Mouse (Mus musculus) liver, postnatal 0 days (tissue): Measurements from ENCODE around the gene Cacnb4. TPM values are rescaled to one million over a fixed set of nuclear protein-coding genes. Genes with fewer than 3 reads are reported as not detected.

Source experiments
- ATAC-seq: fragments of 200-750 bp; cut with Nextera tagmentation; 2 replicates; pipeline ENCODE4 v1.8.0; 2017; ENCODE audit warnings: mild to moderate bottlenecking, moderate library complexity
- DNase-seq: peaks from one replicate; pipeline ENCODE4 v3.0.0-alpha.2; 2016
- H3K27ac ChIP-seq: fragments of 300-500 bp; sonication (generic); 2 replicates; pipeline ENCODE4 v1.5.1; 2014; ENCODE audit warnings: antibody characterized with exemption, moderate library complexity, mild to moderate bottlenecking, low read depth
- H3K27me3 ChIP-seq: fragments of 300-500 bp; sonication (generic); 2 replicates; pipeline ENCODE4 v1.6.1; 2014; ENCODE audit warnings: low read length, control low read depth, mixed read lengths; ENCODE audit not compliant: insufficient read depth
- H3K36me3 ChIP-seq: fragments of 300-500 bp; sonication (generic); replicated peaks from 2 replicates; pipeline ENCODE4 v1.6.1; 2014; ENCODE audit warnings: mild to moderate bottlenecking, control low read depth, low read length, moderate library complexity, mixed read lengths; ENCODE audit not compliant: insufficient read depth
- H3K4me1 ChIP-seq: fragments of 300-500 bp; sonication (generic); 2 replicates; pipeline ENCODE4 v1.6.1; 2014; ENCODE audit warnings: antibody characterized with exemption, mild to moderate bottlenecking, control low read depth; ENCODE audit not compliant: insufficient read depth
- H3K4me2 ChIP-seq: fragments of 300-500 bp; sonication (generic); 2 replicates; pipeline ENCODE4 v1.6.1; 2014; ENCODE audit warnings: low read depth, mild to moderate bottlenecking, low read length, moderate library complexity, mixed read lengths
- H3K4me3 ChIP-seq: fragments of 300-500 bp; sonication (generic); 2 replicates; pipeline ENCODE4 v1.5.1; 2014; ENCODE audit warnings: low read depth, low read length
- H3K9ac ChIP-seq: fragments of 300-500 bp; sonication (generic); replicated peaks from 2 replicates; pipeline ENCODE4 v1.6.1; 2014; ENCODE audit warnings: mild to moderate bottlenecking, moderate library complexity
- H3K9me3 ChIP-seq: fragments of 300-500 bp; sonication (generic); 2 replicates; pipeline ENCODE4 v1.6.1; 2016; ENCODE audit warnings: mild to moderate bottlenecking, control low read depth, low read length, mixed read lengths
- CTCF ChIP-seq: sonication (generic); IDR thresholded peaks from 2 replicates; pipeline ENCODE4 v1.5.1; 2016; ENCODE audit warnings: antibody characterized with exemption, low read depth
- EP300 ChIP-seq: IDR thresholded peaks from 2 replicates; pipeline ENCODE4 v1.6.1; 2016; ENCODE audit warnings: antibody characterized with exemption, low read depth, mild to moderate bottlenecking
- WGBS: fragments of 180-500 bp; shearing (Covaris S2); extraction: QIAGEN DNeasy Blood & Tissue Kit; methylation state at CpG from one replicate; pipeline ENCODE4 v1.1.7; 2014; ENCODE audit not compliant: insufficient replicate concordance; 5-methylcytosine and 5-hydroxymethylcytosine counted together
- polyA plus RNA-seq: library from polyadenylated mRNA; unstranded; fragments of >200 nt; fragmentation: Nextera tagmentation; extraction: Ambion mirVana; gene quantifications from 2 replicates; pipeline ENCODE4 v1.2.1, GENCODE M21; 2015

The Cacnb4 gene
- polyA plus RNA-seq, 1 experiment from 2014 or later, result 0.27 TPM

- Histone ChIP-seq H3K4me2 (no peak overlapping the region), H3K4me3 (no peak overlapping the region), H3K27ac (no peak overlapping the region), H3K4me1 (peaks cover 9% of the 10 kb centered on the region), H3K9me3 (no peaks in the 10 kb centered on the region), H3K9ac (no peak overlapping the region), H3K36me3 (no peaks in the 10 kb centered on the region), H3K27me3 (no peaks in the 10 kb centered on the region)
- DNase-seq (no peak), ATAC-seq (no peak)
- TF ChIP-seq EP300 (no peak), CTCF (no peak)
- WGBS, result 81% methylated on average over 3 of the region's 3 CpGs
These were observed 109.2 kb downstream of the Cacnb4 start for GRCm38 (mm10) chr2:52567421-52567820.

GRCm38 (mm10) chr2:52563277-52563676, 113.4 kb downstream of the Cacnb4 start:
- no peak overlapping the region for H3K27ac ChIP-seq
- no peak overlapping the region for H3K9ac ChIP-seq
- DNase-seq (no peak), ATAC-seq (no peak)
- H3K4me1 ChIP-seq, result no peaks in the 10 kb centered on the region
- WGBS, result 84% methylated on average over 5 of the region's 5 CpGs
- H3K4me3 ChIP-seq, result no peak overlapping the region
- TF ChIP-seq EP300 (no peak), CTCF (no peak)
- H3K27me3 ChIP-seq, result no peaks in the 10 kb centered on the region
- H3K4me2 ChIP-seq, result no peak overlapping the region
- no peaks in the 10 kb centered on the region for H3K36me3 ChIP-seq
- H3K9me3 ChIP-seq, result no peaks in the 10 kb centered on the region

- no peaks in the 10 kb centered on the region for H3K4me1 ChIP-seq
- no peaks in the 10 kb centered on the region for H3K9me3 ChIP-seq
- no peak overlapping the region for H3K27ac ChIP-seq
- DNase-seq (no peak), ATAC-seq (no peak)
- H3K4me3 ChIP-seq, result no peak overlapping the region
- no peak overlapping the region for H3K9ac ChIP-seq
- H3K36me3 ChIP-seq, result no peaks in the 10 kb centered on the region
- TF ChIP-seq EP300 (no peak), CTCF (no peak)
- 72% methylated on average over 3 of the region's 3 CpGs for WGBS
- H3K4me2 ChIP-seq, result no peak overlapping the region
- H3K27me3 ChIP-seq, result no peaks in the 10 kb centered on the region
These were observed 114.3 kb downstream of the Cacnb4 start for GRCm38 (mm10) chr2:52562356-52562755.

- 57% methylated on average over 7 of the region's 7 CpGs for WGBS
- no peaks in the 10 kb centered on the region for H3K36me3 ChIP-seq
- no peak overlapping the region for H3K27ac ChIP-seq
- ATAC-seq (no peak), DNase-seq (no peak)
- H3K9me3 ChIP-seq, result no peaks in the 10 kb centered on the region
- H3K9ac ChIP-seq, result no peak overlapping the region
- H3K4me1 ChIP-seq, result no peaks in the 10 kb centered on the region; the same call in 1 of the 2 replicates
- H3K4me2 ChIP-seq, result no peak overlapping the region
- no peaks in the 10 kb centered on the region for H3K27me3 ChIP-seq
- H3K4me3 ChIP-seq, result no peak overlapping the region
- TF ChIP-seq EP300, result no peak
- TF ChIP-seq CTCF, result no peak
These were observed 115.5 kb downstream of the Cacnb4 start for GRCm38 (mm10) chr2:52561137-52561536.

GRCm38 (mm10) chr2:52560266-52560665, 116.4 kb downstream of the Cacnb4 start:
- H3K9ac ChIP-seq, result no peak overlapping the region
- no peaks in the 10 kb centered on the region for H3K27me3 ChIP-seq
- H3K4me2 ChIP-seq, result no peak overlapping the region
- H3K9me3 ChIP-seq, result no peaks in the 10 kb centered on the region
- TF ChIP-seq EP300 (no peak), CTCF (no peak)
- 59% methylated on average over 2 of the region's 2 CpGs for WGBS
- DNase-seq, result no peak
- H3K4me3 ChIP-seq, result no peak overlapping the region
- ATAC-seq, result no peak
- no peaks in the 10 kb centered on the region; the same call in 1 of the 2 replicates for H3K4me1 ChIP-seq
- no peaks in the 10 kb centered on the region for H3K36me3 ChIP-seq
- H3K27ac ChIP-seq, result no peak overlapping the region

GRCm38 (mm10) chr2:52558411-52558810, 118.2 kb downstream of the Cacnb4 start:
- TF ChIP-seq CTCF (no peak), EP300 (no peak)

More at GRCm38 (mm10) chr2:52558411-52558810, 118.2 kb downstream of the Cacnb4 start:
- Histone ChIP-seq H3K4me1 (no peaks in the 10 kb centered on the region; the same call in 1 of the 2 replicates), H3K4me3 (no peak overlapping the region), H3K4me2 (no peak overlapping the region), H3K36me3 (no peaks in the 10 kb centered on the region), H3K9ac (no peak overlapping the region), H3K9me3 (no peaks in the 10 kb centered on the region), H3K27ac (no peak overlapping the region), H3K27me3 (no peaks in the 10 kb centered on the region)
- ATAC-seq (no peak), DNase-seq (no peak)
- 37% methylated on average over 8 of the region's 8 CpGs for WGBS
